In the genomic region with DNA sequence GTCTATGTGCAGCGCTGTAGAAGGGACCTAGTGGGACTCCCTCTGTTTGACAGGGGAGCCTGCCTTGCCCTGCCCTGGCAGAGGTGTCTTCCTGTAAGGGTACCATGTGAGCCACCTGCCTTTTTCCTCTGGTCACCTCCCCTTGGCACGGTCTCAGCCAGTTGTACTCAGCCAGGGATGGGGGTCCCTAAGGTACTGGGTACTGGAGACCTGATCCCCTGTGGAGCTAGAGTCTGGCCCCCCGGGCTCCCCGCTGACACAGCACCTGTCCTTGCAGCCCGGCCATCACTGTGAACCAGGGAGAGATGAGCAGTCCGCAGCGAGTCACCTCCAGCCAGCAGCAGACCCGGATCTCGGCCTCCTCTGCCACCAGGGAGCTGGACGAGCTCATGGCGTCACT, we compare ENCODE assay signal across 13 mouse cellular contexts. TPM values are rescaled to one million over a fixed set of nuclear protein-coding genes. Genes with fewer than 3 reads are reported as not detected.
DNase-seq lines count a peak whose midpoint lies in the region; ATAC-seq lines count a peak whose summit lies in the region.
"Had no signal": no experiment of that assay in that cellular context is flagged by ENCODE, and none has a peak within 500 bp of the region (broad histone marks: within the 10 kb centered on the region; RNA-seq: fewer than 3 reads in every experiment).

No protein-coding gene starts in this region.

- 65% methylated on average over 11 of the region's 11 CpGs for WGBS in forebrain, embryonic 10.5 days
- WGBS in forebrain, embryonic 16.5 days, result 73% methylated on average over 11 of the region's 11 CpGs
- WGBS in hindbrain, embryonic 11.5 days, result 68% methylated on average over 11 of the region's 11 CpGs
- 72% methylated on average over 10 of the region's 11 CpGs for WGBS in hindbrain, embryonic 16.5 days
- WGBS in neural tube, embryonic 11.5 days, result 77% methylated on average over 11 of the region's 11 CpGs
- WGBS in limb, embryonic 12.5 days, result 82% methylated on average over 11 of the region's 11 CpGs

- no peak overlapping the region for H3K4me3 ChIP-seq in forebrain, embryonic 10.5 days
- no peak overlapping the region for H3K4me3 ChIP-seq in forebrain, embryonic 16.5 days (replicated peaks; ENCODE audit: low read length)
- no peak overlapping the region for H3K4me3 ChIP-seq in hindbrain, embryonic 11.5 days (ENCODE audit: low read depth, low read length)
- H3K4me3 ChIP-seq in hindbrain, embryonic 16.5 days (ENCODE audit: low read length), result no peak overlapping the region
- H3K4me3 ChIP-seq in neural tube, embryonic 11.5 days (ENCODE audit: low read depth, low read length), result no peak overlapping the region
- H3K4me3 ChIP-seq in limb, embryonic 12.5 days (replicated peaks), result no peak overlapping the region
- H3K4me3 ChIP-seq: limb, embryonic 15.5 days; myocyte had no signal

- no peaks in the 10 kb centered on the region for H3K9me3 ChIP-seq in forebrain, embryonic 10.5 days
- H3K9me3 ChIP-seq in forebrain, embryonic 16.5 days (ENCODE audit: control insufficient read depth, low read length), result no peaks in the 10 kb centered on the region
- no peaks in the 10 kb centered on the region for H3K9me3 ChIP-seq in hindbrain, embryonic 11.5 days (ENCODE audit: control insufficient read depth, low read length)
- no peaks in the 10 kb centered on the region for H3K9me3 ChIP-seq in hindbrain, embryonic 16.5 days (ENCODE audit: control insufficient read depth, low read length)
- no peaks in the 10 kb centered on the region for H3K9me3 ChIP-seq in neural tube, embryonic 11.5 days (ENCODE audit: control insufficient read depth, low read length)
- no peaks in the 10 kb centered on the region for H3K9me3 ChIP-seq in limb, embryonic 12.5 days
- H3K9me3 ChIP-seq: limb, embryonic 15.5 days had no signal

- H3K36me3 ChIP-seq in forebrain, embryonic 10.5 days (replicated peaks), result peaks cover 68% of the 10 kb centered on the region
- H3K36me3 ChIP-seq in forebrain, embryonic 16.5 days (ENCODE audit: control insufficient read depth, insufficient read depth), result no peaks in the 10 kb centered on the region
- H3K36me3 ChIP-seq in hindbrain, embryonic 11.5 days (ENCODE audit: control insufficient read depth, insufficient read depth, low read length), result no peaks in the 10 kb centered on the region
- peaks cover 18% of the 10 kb centered on the region for H3K36me3 ChIP-seq in hindbrain, embryonic 16.5 days (ENCODE audit: control insufficient read depth, insufficient read depth, low read length)
- H3K36me3 ChIP-seq in neural tube, embryonic 11.5 days (ENCODE audit: control insufficient read depth, insufficient read depth, low read length), result no peaks in the 10 kb centered on the region; the same call in 1 of the 2 replicates
- peaks cover 76% of the 10 kb centered on the region for H3K36me3 ChIP-seq in limb, embryonic 12.5 days

- no peak overlapping the region for H3K4me2 ChIP-seq in forebrain, embryonic 16.5 days (ENCODE audit: low read length)
- no peak overlapping the region for H3K4me2 ChIP-seq in hindbrain, embryonic 11.5 days (replicated peaks; ENCODE audit: low read depth, low read length)
- H3K4me2 ChIP-seq in hindbrain, embryonic 16.5 days (ENCODE audit: low read length), result no peak overlapping the region
- H3K4me2 ChIP-seq in neural tube, embryonic 11.5 days (ENCODE audit: low read depth), result no peak overlapping the region
- H3K4me2 ChIP-seq in limb, embryonic 12.5 days, result no peak overlapping the region
- H3K4me2 ChIP-seq: limb, embryonic 15.5 days had no signal

- no peak overlapping the region for H3K9ac ChIP-seq in forebrain, embryonic 16.5 days (replicated peaks; ENCODE audit: low read depth, low read length)
- H3K9ac ChIP-seq in hindbrain, embryonic 11.5 days (ENCODE audit: low read depth, low read length), result peak overlapping the region; percentile 27; the same call in 1 of the 2 replicates
- no peak overlapping the region; the same call in 1 of the 2 replicates for H3K9ac ChIP-seq in hindbrain, embryonic 16.5 days (ENCODE audit: low read depth, low read length)
- no peak overlapping the region for H3K9ac ChIP-seq in neural tube, embryonic 11.5 days (ENCODE audit: low read length)
- H3K9ac ChIP-seq in limb, embryonic 12.5 days (replicated peaks), result peak overlapping the region; percentile 34
- H3K9ac ChIP-seq: limb, embryonic 15.5 days had no signal

- ATAC-seq in forebrain, embryonic 16.5 days, result no peak
- no peak for ATAC-seq in hindbrain, embryonic 11.5 days (ENCODE audit: low FRiP score)
- no peak for ATAC-seq in hindbrain, embryonic 16.5 days
- no peak for ATAC-seq in neural tube, embryonic 11.5 days (ENCODE audit: insufficient read depth, low FRiP score, low TSS enrichment)
- ATAC-seq in limb, embryonic 12.5 days (ENCODE audit: insufficient number of reproducible peaks, insufficient read depth, low FRiP score, low TSS enrichment, low read depth), result no peak

- H3K27ac ChIP-seq in forebrain, embryonic 10.5 days, result peak overlapping the region; percentile 77
- no peak overlapping the region for H3K27ac ChIP-seq in forebrain, embryonic 16.5 days (ENCODE audit: low read length)
- peak overlapping the region; percentile 36; the same call in 1 of the 2 replicates for H3K27ac ChIP-seq in hindbrain, embryonic 11.5 days (ENCODE audit: low read depth, low read length)
- H3K27ac ChIP-seq in hindbrain, embryonic 16.5 days (ENCODE audit: low read depth, low read length), result no peak overlapping the region
- H3K27ac ChIP-seq in neural tube, embryonic 11.5 days (ENCODE audit: low read depth, low read length), result 0 out of 2 replicates have a peak overlapping the region, but pooled peaks have one; percentile 34
- peak overlapping the region; percentile 50 for H3K27ac ChIP-seq in limb, embryonic 12.5 days

- no peaks in the 10 kb centered on the region for H3K27me3 ChIP-seq in forebrain, embryonic 10.5 days (ENCODE audit: poor library complexity, severe bottlenecking)
- H3K27me3 ChIP-seq in forebrain, embryonic 16.5 days (replicated peaks; ENCODE audit: control insufficient read depth, insufficient read depth, low read length), result no peaks in the 10 kb centered on the region
- no peaks in the 10 kb centered on the region for H3K27me3 ChIP-seq in hindbrain, embryonic 11.5 days (ENCODE audit: control insufficient read depth, insufficient read depth, low read length)
- no peaks in the 10 kb centered on the region for H3K27me3 ChIP-seq in hindbrain, embryonic 16.5 days (replicated peaks; ENCODE audit: control insufficient read depth, insufficient read depth, low read length)
- no peaks in the 10 kb centered on the region for H3K27me3 ChIP-seq in neural tube, embryonic 11.5 days (ENCODE audit: control insufficient read depth, insufficient read depth, low read length)
- no peaks in the 10 kb centered on the region for H3K27me3 ChIP-seq in limb, embryonic 12.5 days
- H3K27me3 ChIP-seq: limb, embryonic 15.5 days had no signal

- H3K4me1 ChIP-seq in forebrain, embryonic 10.5 days, result peaks cover 71% of the 10 kb centered on the region
- H3K4me1 ChIP-seq in forebrain, embryonic 16.5 days (replicated peaks; ENCODE audit: control insufficient read depth, insufficient read depth, low read length), result peaks cover 9% of the 10 kb centered on the region
- peaks cover 17% of the 10 kb centered on the region for H3K4me1 ChIP-seq in hindbrain, embryonic 11.5 days (replicated peaks; ENCODE audit: control insufficient read depth, insufficient read depth, low read length)
- H3K4me1 ChIP-seq in hindbrain, embryonic 16.5 days (ENCODE audit: control insufficient read depth, insufficient read depth, low read depth, low read length), result peaks cover 14% of the 10 kb centered on the region
- H3K4me1 ChIP-seq in neural tube, embryonic 11.5 days (ENCODE audit: control insufficient read depth, insufficient read depth, low read length), result peaks cover 15% of the 10 kb centered on the region; the same call in 1 of the 2 replicates
- H3K4me1 ChIP-seq in limb, embryonic 12.5 days (replicated peaks), result peaks cover 44% of the 10 kb centered on the region

- no peak for DNase-seq in forebrain, embryonic 10.5 days (ENCODE audit: extremely low spot score, low spot score)
- DNase-seq in hindbrain, embryonic 11.5 days (ENCODE audit: low spot score), result no peak
- no peak for DNase-seq in neural tube, embryonic 11.5 days (ENCODE audit: low spot score)
- DNase-seq in neural tube, embryonic 10.5 days (ENCODE audit: extremely low spot score, low spot score), result no peak
- DNase-seq in urinary bladder, postnatal 36 days (ENCODE audit: low spot score in 2 of 2), result no peak
- DNase-seq: kidney, adult 2 months; lung, postnatal 14 days; spleen, adult 18-20 months had no signal

RNA-seq across cellular contexts. Expression of gene Rplp0, which starts 12.7 kb away (rescaled TPM):
- polyA plus RNA-seq in forebrain, embryonic 10.5 days (2016; fragmentation: Nextera tagmentation; extraction: Ambion mirVana), result 1,454 and 1,463 TPM in 2 replicates
- polyA plus RNA-seq in forebrain, embryonic 16.5 days (2015; fragmentation: Nextera tagmentation; extraction: Ambion mirVana), result 944 and 986 TPM in 2 replicates
- 1,244 and 1,247 TPM in 2 replicates for polyA plus RNA-seq in hindbrain, embryonic 11.5 days (2014; fragmentation: Nextera tagmentation; extraction: Ambion mirVana)
- 814 and 834 TPM in 2 replicates for polyA plus RNA-seq in hindbrain, embryonic 16.5 days (2015; fragmentation: Nextera tagmentation; extraction: Ambion mirVana)
- 1,266 and 1,290 TPM in 2 replicates for polyA plus RNA-seq in neural tube, embryonic 11.5 days (2014; fragmentation: Nextera tagmentation; extraction: Ambion mirVana)
- 1,237 and 1,243 TPM in 2 replicates for polyA plus RNA-seq in limb, embryonic 12.5 days (2016; fragmentation: Nextera tagmentation; extraction: Ambion mirVana)

RNA-seq across cellular contexts. Expression of gene Gcn1l1, which starts 18.5 kb away (rescaled TPM):
- 64.9 and 66.1 TPM in 2 replicates for polyA plus RNA-seq in forebrain, embryonic 10.5 days (2016; fragmentation: Nextera tagmentation; extraction: Ambion mirVana)
- polyA plus RNA-seq in forebrain, embryonic 16.5 days (2015; fragmentation: Nextera tagmentation; extraction: Ambion mirVana), result 44.7 and 53.6 TPM in 2 replicates
- polyA plus RNA-seq in hindbrain, embryonic 11.5 days (2014; fragmentation: Nextera tagmentation; extraction: Ambion mirVana), result 31.8 and 39.4 TPM in 2 replicates
- 32.2 and 39.3 TPM in 2 replicates for polyA plus RNA-seq in hindbrain, embryonic 16.5 days (2015; fragmentation: Nextera tagmentation; extraction: Ambion mirVana)
- polyA plus RNA-seq in neural tube, embryonic 11.5 days (2014; fragmentation: Nextera tagmentation; extraction: Ambion mirVana), result 38.6 and 42.6 TPM in 2 replicates
- 55.4 and 57.4 TPM in 2 replicates for polyA plus RNA-seq in limb, embryonic 12.5 days (2016; fragmentation: Nextera tagmentation; extraction: Ambion mirVana)

RNA-seq across cellular contexts. Expression of gene Pxn, which starts 40.1 kb away (rescaled TPM):
- 34.3 and 35.8 TPM in 2 replicates for polyA plus RNA-seq in forebrain, embryonic 10.5 days (2016; fragmentation: Nextera tagmentation; extraction: Ambion mirVana)
- polyA plus RNA-seq in forebrain, embryonic 16.5 days (2015; fragmentation: Nextera tagmentation; extraction: Ambion mirVana), result 20.6 and 22.5 TPM in 2 replicates
- polyA plus RNA-seq in hindbrain, embryonic 11.5 days (2014; fragmentation: Nextera tagmentation; extraction: Ambion mirVana), result 9.0 and 10.1 TPM in 2 replicates
- 19.1 and 23.9 TPM in 2 replicates for polyA plus RNA-seq in hindbrain, embryonic 16.5 days (2015; fragmentation: Nextera tagmentation; extraction: Ambion mirVana)
- polyA plus RNA-seq in neural tube, embryonic 11.5 days (2014; fragmentation: Nextera tagmentation; extraction: Ambion mirVana), result 13.3 and 13.7 TPM in 2 replicates
- 40.3 and 47.1 TPM in 2 replicates for polyA plus RNA-seq in limb, embryonic 12.5 days (2016; fragmentation: Nextera tagmentation; extraction: Ambion mirVana)

Comparison
In these comparisons a context has a peak if more than half of its experiments do, and no peak if none do; other contexts are left out.
1. H3K27ac ChIP-seq: peak in forebrain, embryonic 10.5 days (single experiment), hindbrain, embryonic 11.5 days (single experiment), neural tube, embryonic 11.5 days (single experiment) and limb, embryonic 12.5 days (single experiment); none in forebrain, embryonic 16.5 days (single experiment) and hindbrain, embryonic 16.5 days (single experiment).
2. H3K9ac ChIP-seq: peak in hindbrain, embryonic 11.5 days (single experiment) and limb, embryonic 12.5 days (single experiment); none in forebrain, embryonic 16.5 days (single experiment), hindbrain, embryonic 16.5 days (single experiment) and neural tube, embryonic 11.5 days (single experiment).